Mouse (Mus musculus) left cerebral cortex, adult 11 months (tissue): ENCODE results near the gene Nostrin.

Experiments
- DNase-seq: peaks from one replicate; pipeline ENCODE4 v3.0.0; 2022; ENCODE audit warnings: low spot score

Gene Nostrin

GRCm38 (mm10) chr2:69129425-69130210 is 6.0 kb upstream of the Nostrin start:
- DNase-seq = no peak

- DNase-seq = no peak
Measured at GRCm38 (mm10) chr2:69132046-69132445, 3.6 kb upstream of the Nostrin start.

- DNase-seq = no peak
Measured at GRCm38 (mm10) chr2:69132488-69133040, 3.0 kb upstream of the Nostrin start.

- no peak for DNase-seq
Measured at GRCm38 (mm10) chr2:69134186-69134585, 1.4 kb upstream of the Nostrin start.

GRCm38 (mm10) chr2:69134937-69135336 is 663 bp upstream of the Nostrin start:
- DNase-seq = no peak

GRCm38 (mm10) chr2:69137406-69138084 is 1.9 kb downstream of the Nostrin start:
- no peak for DNase-seq

GRCm38 (mm10) chr2:69138759-69139158 is 3.2 kb downstream of the Nostrin start:
- no peak for DNase-seq

- DNase-seq = no peak
Measured at GRCm38 (mm10) chr2:69140215-69140614, 4.6 kb downstream of the Nostrin start.

GRCm38 (mm10) chr2:69140816-69141215 is 5.2 kb downstream of the Nostrin start:
- no peak for DNase-seq

GRCm38 (mm10) chr2:69148691-69149090 is 13.1 kb downstream of the Nostrin start:
- DNase-seq = no peak

- DNase-seq = no peak
Measured at GRCm38 (mm10) chr2:69149154-69149553, 13.6 kb downstream of the Nostrin start.

GRCm38 (mm10) chr2:69150841-69151240 is 15.2 kb downstream of the Nostrin start:
- no peak for DNase-seq

- no peak for DNase-seq
Measured at GRCm38 (mm10) chr2:69155861-69156260, 20.3 kb downstream of the Nostrin start.

- no peak for DNase-seq
Measured at GRCm38 (mm10) chr2:69156283-69156682, 20.7 kb downstream of the Nostrin start.

- DNase-seq = no peak
Measured at GRCm38 (mm10) chr2:69158907-69159306, 23.3 kb downstream of the Nostrin start.

- no peak for DNase-seq
Measured at GRCm38 (mm10) chr2:69170395-69171077, 34.9 kb downstream of the Nostrin start.

GRCm38 (mm10) chr2:69175296-69175695 is 39.7 kb downstream of the Nostrin start:
- DNase-seq = no peak

GRCm38 (mm10) chr2:69179721-69180120 is 44.1 kb downstream of the Nostrin start:
- no peak for DNase-seq

- DNase-seq = no peak
Measured at GRCm38 (mm10) chr2:69187990-69188389, 52.4 kb downstream of the Nostrin start.

- peak; percentile 17 for DNase-seq
Measured at GRCm38 (mm10) chr2:69188732-69189131, 53.1 kb downstream of the Nostrin start.

GRCm38 (mm10) chr2:69189222-69189621 is 53.6 kb downstream of the Nostrin start:
- DNase-seq = no peak

GRCm38 (mm10) chr2:69191059-69191458 is 55.5 kb downstream of the Nostrin start:
- DNase-seq = no peak

GRCm38 (mm10) chr2:69193555-69193954 is 58.0 kb downstream of the Nostrin start:
- no peak for DNase-seq
